Mouse (Mus musculus): ENCODE measurements around the gene S100a4. TPM values are rescaled to one million over a fixed set of nuclear protein-coding genes. Genes with fewer than 3 reads are reported as not detected.
A peak's percentile ranks its signal among the peaks of the same experiment; 100 is the strongest.

Gene S100a4
- total and polyA plus RNA-seq, 3 experiments, result 1.1 TPM; not detected in 2

- TF ChIP-seq MEF2A (IDR thresholded peaks at IDR 0.05; ENCODE audit: borderline replicate concordance, low read depth, low read length) (peak; percentile 39; the same call in 1 of the 2 replicates), MAZ (IDR thresholded peaks at IDR 0.05; ENCODE audit: low read depth, low read length) (0 out of 2 replicates have a peak, but pooled peaks have one; percentile 13), EP300 (IDR thresholded peaks at IDR 0.05; ENCODE audit: low read length) (peak; percentile 60; the same call in 1 of the 2 replicates), ETS1 (conservative IDR thresholded peaks at IDR 0.05; ENCODE audit: low read depth, low read length) (peak; percentile 83), IRF4 (IDR thresholded peaks at IDR 0.05; ENCODE audit: low read depth, low read length) (peak; percentile 9; the same call in 1 of the 2 replicates), RAD21 (IDR thresholded peaks at IDR 0.05; ENCODE audit: low read depth, low read length) (no peak), ZMIZ1 (IDR thresholded peaks at IDR 0.05; ENCODE audit: low read depth, low read length) (no peak), TCF12 (IDR thresholded peaks at IDR 0.05; ENCODE audit: low read depth, low read length) (peak; percentile 61; the same call in 1 of the 2 replicates), BHLHE40 (IDR thresholded peaks at IDR 0.05; ENCODE audit: low read depth, low read length) (peak; percentile 89), RCOR1 (conservative IDR thresholded peaks at IDR 0.05; ENCODE audit: low read depth, low read length) (no peak), CTCF (conservative IDR thresholded peaks at IDR 0.05 in 1 of 2, IDR thresholded peaks at IDR 0.05 in 1 of 2; ENCODE audit: low read depth in 2 of 2, low read length in 2 of 2) (peak in 1 of 2 experiments; percentile 13; a peak in 1 of 4 replicates)
- Histone ChIP-seq H3K9ac (ENCODE audit: insufficient read depth, low read depth) (no peak overlapping the region), H3K4me2 (ENCODE audit: insufficient read depth, low read depth, poor library complexity, severe bottlenecking) (peak overlapping the region; percentile 33), H3K27ac (ENCODE audit: insufficient read depth, low read depth) (no peak overlapping the region), H3K27me3 (replicated peaks) (no peaks in the 10 kb centered on the region), H3K36me3 (replicated peaks in 1 of 2; ENCODE audit: control insufficient read depth in 1 of 2, insufficient read depth in 1 of 2, low read length in 1 of 2) (no peaks in the 10 kb centered on the region), H3K4me3 (replicated peaks in 1 of 3; ENCODE audit: low read depth in 2 of 3, low read length in 2 of 3, poor library complexity in 1 of 3) (peak overlapping the region in 1 of 3 experiments; percentile 28), H3K79me2 (replicated peaks; ENCODE audit: control insufficient read depth, extremely low read depth, insufficient read depth, poor library complexity, severe bottlenecking) (no peaks in the 10 kb centered on the region), H3K4me1 (ENCODE audit: control insufficient read depth in 1 of 2, insufficient read depth in 2 of 2) (peaks cover 23 to 50% of the 10 kb centered on the region in 2 experiments), H3K9me3 (replicated peaks; ENCODE audit: low read length) (no peaks in the 10 kb centered on the region)
- DNase-seq (ENCODE audit: extremely low read depth), result peak; percentile 82
- in situ Hi-C loops (cut with MboI; ENCODE audit: low pct_ligation_motif_present, low pct_unique_long_range_greater_than_20kb, low sequenced_read_pairs), result no loop called here
- dilution Hi-C loops (cut with MboI; ENCODE audit: extremely low pct_ligation_motif_present, extremely low pct_unique_long_range_greater_than_20kb, low sequenced_read_pairs), result no loop called here
Measured at GRCm38 (mm10) chr3:90586906-90587305, 16.7 kb upstream of the S100a4 start.

GRCm38 (mm10) chr3:90587361-90588101 lies 16.0 kb upstream of the S100a4 start:
- TF ChIP-seq UBTF (IDR thresholded peaks at IDR 0.05; ENCODE audit: low read depth, low read length) (no peak), NRF1 (IDR thresholded peaks at IDR 0.05; ENCODE audit: low read depth, low read length) (peak; percentile 34; the same call in 1 of the 2 replicates)
- dilution Hi-C loops (cut with MboI; ENCODE audit: extremely low pct_ligation_motif_present, extremely low pct_unique_long_range_greater_than_20kb, low sequenced_read_pairs), result no loop called here
- in situ Hi-C loops (cut with MboI; ENCODE audit: low pct_ligation_motif_present, low pct_unique_long_range_greater_than_20kb, low sequenced_read_pairs), result no loop called here
- Histone ChIP-seq H3K4me3 (replicated peaks in 1 of 3; ENCODE audit: low read depth in 2 of 3, low read length in 2 of 3, poor library complexity in 1 of 3) (peak overlapping the region in 1 of 3 experiments; percentile 28), H3K9me3 (replicated peaks; ENCODE audit: low read length) (no peaks in the 10 kb centered on the region), H3K27ac (ENCODE audit: insufficient read depth, low read depth) (no peak overlapping the region), H3K4me1 (ENCODE audit: control insufficient read depth in 1 of 2, insufficient read depth in 2 of 2) (peaks cover 23 to 50% of the 10 kb centered on the region in 2 experiments), H3K79me2 (replicated peaks; ENCODE audit: control insufficient read depth, extremely low read depth, insufficient read depth, poor library complexity, severe bottlenecking) (no peaks in the 10 kb centered on the region), H3K27me3 (replicated peaks) (no peaks in the 10 kb centered on the region), H3K4me2 (ENCODE audit: insufficient read depth, low read depth, poor library complexity, severe bottlenecking) (peak overlapping the region; percentile 33), H3K36me3 (replicated peaks in 1 of 2; ENCODE audit: control insufficient read depth in 1 of 2, insufficient read depth in 1 of 2, low read length in 1 of 2) (no peaks in the 10 kb centered on the region), H3K9ac (ENCODE audit: insufficient read depth, low read depth) (no peak overlapping the region)
- DNase-seq (ENCODE audit: extremely low read depth), result peak; percentile 42

Data from CH12.LX (cell line).